Comparison of ENCODE assay signal across 12 mouse cellular contexts in the genomic region with DNA sequence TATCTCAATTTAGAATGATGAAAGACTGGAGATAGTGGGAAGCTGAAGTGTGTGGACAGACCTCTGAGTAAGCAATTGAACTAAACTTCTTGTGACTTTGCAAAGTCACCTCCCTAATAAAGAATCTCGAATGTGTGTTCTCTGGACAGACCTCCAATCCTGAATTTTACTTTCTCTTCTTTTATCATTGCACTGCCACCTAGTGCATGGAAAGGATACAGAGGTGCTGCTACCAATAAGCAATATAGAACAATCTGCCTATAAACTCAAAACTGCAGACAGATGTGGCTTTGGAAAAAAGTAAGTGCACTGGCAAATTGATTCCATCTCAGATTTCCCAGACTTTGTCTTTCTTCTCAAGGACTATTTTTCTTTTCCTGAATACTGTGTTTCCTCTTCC.
DNase-seq lines count a peak whose midpoint lies in the region; ATAC-seq and TF ChIP-seq lines count a peak whose summit lies in the region.
"Had no signal": no experiment of that assay in that cellular context is flagged by ENCODE, and none has a peak within 500 bp of the region (broad histone marks: within the 10 kb centered on the region; RNA-seq: fewer than 3 reads in every experiment).

No protein-coding gene starts in this region.

- no peak overlapping the region for H3K9ac ChIP-seq in heart, embryonic 12.5 days
- H3K9ac ChIP-seq in liver, embryonic 14.5 days (replicated peaks): no peak overlapping the region
- H3K9ac ChIP-seq in liver, embryonic 12.5 days: no peak overlapping the region
- H3K9ac ChIP-seq: embryonic facial prominence, embryonic 15.5 days; heart, embryonic 13.5 days; neural tube, embryonic 15.5 days had no signal

- H3K27ac ChIP-seq in heart, embryonic 12.5 days (ENCODE audit: poor library complexity, severe bottlenecking): no peak overlapping the region
- no peak overlapping the region for H3K27ac ChIP-seq in liver, embryonic 14.5 days
- H3K27ac ChIP-seq in liver, embryonic 12.5 days: no peak overlapping the region
- H3K27ac ChIP-seq: embryonic facial prominence, embryonic 15.5 days; heart, embryonic 13.5 days; neural tube, embryonic 15.5 days had no signal

- no peaks in the 10 kb centered on the region for H3K36me3 ChIP-seq in heart, embryonic 12.5 days
- no peaks in the 10 kb centered on the region for H3K36me3 ChIP-seq in liver, embryonic 14.5 days (replicated peaks; ENCODE audit: control insufficient read depth, insufficient read depth, low read depth)
- H3K36me3 ChIP-seq in liver, embryonic 12.5 days: no peaks in the 10 kb centered on the region
- H3K36me3 ChIP-seq: embryonic facial prominence, embryonic 15.5 days; G1E; heart, embryonic 13.5 days; neural tube, embryonic 15.5 days had no signal

- TF ChIP-seq EP300 in liver, embryonic 14.5 days (IDR thresholded peaks at IDR 0.05; ENCODE audit: low read depth): no peak

- H3K4me1 ChIP-seq in heart, embryonic 12.5 days (replicated peaks): no peaks in the 10 kb centered on the region
- no peaks in the 10 kb centered on the region for H3K4me1 ChIP-seq in liver, embryonic 14.5 days (replicated peaks; ENCODE audit: control insufficient read depth in 2 of 2, insufficient read depth in 2 of 2, low read length in 1 of 2)
- H3K4me1 ChIP-seq in liver, embryonic 12.5 days: no peaks in the 10 kb centered on the region
- H3K4me1 ChIP-seq: embryonic facial prominence, embryonic 15.5 days; heart, embryonic 13.5 days; neural tube, embryonic 15.5 days had no signal

- ATAC-seq in heart, embryonic 12.5 days (ENCODE audit: insufficient number of reproducible peaks, low FRiP score): no peak
- ATAC-seq in liver, embryonic 14.5 days (ENCODE audit: insufficient read depth): no peak
- ATAC-seq in liver, embryonic 12.5 days: no peak

- H3K27me3 ChIP-seq in heart, embryonic 12.5 days (replicated peaks): no peaks in the 10 kb centered on the region
- no peaks in the 10 kb centered on the region for H3K27me3 ChIP-seq in liver, embryonic 14.5 days (ENCODE audit: control insufficient read depth, insufficient read depth, low read length)
- H3K27me3 ChIP-seq in liver, embryonic 12.5 days (replicated peaks): no peaks in the 10 kb centered on the region
- H3K27me3 ChIP-seq: embryonic facial prominence, embryonic 15.5 days; heart, embryonic 13.5 days; neural tube, embryonic 15.5 days had no signal

- H3K4me3 ChIP-seq in heart, embryonic 12.5 days: no peak overlapping the region
- H3K4me3 ChIP-seq in liver, embryonic 14.5 days (ENCODE audit: insufficient read depth in 1 of 2, low read depth in 2 of 2, low read length in 2 of 2): no peak overlapping the region
- H3K4me3 ChIP-seq in liver, embryonic 12.5 days: no peak overlapping the region
- H3K4me3 ChIP-seq: embryonic facial prominence, embryonic 15.5 days; heart, embryonic 13.5 days; neural tube, embryonic 15.5 days had no signal

- WGBS in heart, embryonic 12.5 days: 13% methylated on average over 1 of the region's 1 CpGs
- WGBS in liver, embryonic 14.5 days (ENCODE audit: insufficient replicate concordance): 24% methylated on average over 1 of the region's 1 CpGs
- 0% methylated on average over 1 of the region's 1 CpGs for WGBS in liver, embryonic 12.5 days (ENCODE audit: insufficient replicate concordance)

- no peaks in the 10 kb centered on the region for H3K9me3 ChIP-seq in heart, embryonic 12.5 days (replicated peaks)
- H3K9me3 ChIP-seq in liver, embryonic 14.5 days (ENCODE audit: control insufficient read depth, low read length): no peaks in the 10 kb centered on the region
- no peaks in the 10 kb centered on the region for H3K9me3 ChIP-seq in liver, embryonic 12.5 days (replicated peaks)
- H3K9me3 ChIP-seq: embryonic facial prominence, embryonic 15.5 days; G1E; heart, embryonic 13.5 days; neural tube, embryonic 15.5 days had no signal

- peak; percentile 0 to 11 for DNase-seq in heart, adult 18-20 months
- no peak for DNase-seq in liver, embryonic 14.5 days (ENCODE audit: low read depth in 3 of 3, low spot score in 3 of 3)
- peak; percentile 7 for DNase-seq in ZHBTc4 (ENCODE audit: low read depth, low spot score)
- DNase-seq in retina, embryonic 14.5 days (ENCODE audit: low spot score): peak; percentile 36
- DNase-seq in adrenal gland, adult 8-10 months: no peak
- DNase-seq in layer of hippocampus, adult 8-10 months (ENCODE audit: low spot score in 2 of 2): no peak

- peak; percentile 3; the same call in 1 of the 2 replicates for TF ChIP-seq CTCF in liver, embryonic 14.5 days (IDR thresholded peaks at IDR 0.05; ENCODE audit: low read depth)

- H3K4me2 ChIP-seq in heart, embryonic 12.5 days: no peak overlapping the region
- H3K4me2 ChIP-seq in liver, embryonic 14.5 days (ENCODE audit: low read depth): no peak overlapping the region
- H3K4me2 ChIP-seq in liver, embryonic 12.5 days: no peak overlapping the region
- H3K4me2 ChIP-seq: embryonic facial prominence, embryonic 15.5 days; heart, embryonic 13.5 days; neural tube, embryonic 15.5 days had no signal

Comparison
In these comparisons a context has a peak if more than half of its experiments do, and no peak if none do; other contexts are left out.
1. DNase-seq: peak in heart, adult 18-20 months (2 of 2), ZHBTc4 (single experiment) and retina, embryonic 14.5 days (single experiment); none in liver, embryonic 14.5 days (0 of 3), adrenal gland, adult 8-10 months (single experiment) and layer of hippocampus, adult 8-10 months (0 of 2).